Mouse (Mus musculus): Measurements from ENCODE around the gene Cyp2j6.
"Not testable (repeated sequence)": the region's sequence is repeated elsewhere in the genome, so short reads cannot be mapped to it uniquely, and the experiment has no call there.

Cyp2j6 gene

GRCm38 (mm10) chr4:96553133-96553819 is at the start of gene Cyp2j6:
Gene Cyp2j6 (minus strand): TSS chr4:96553661.
- DNase-seq (ENCODE audit: low spot score in 2 of 2) = peak; percentile 20 to 28

- DNase-seq (ENCODE audit: low spot score in 2 of 2) = peak in 1 of 2 experiments; percentile 53
Measured at GRCm38 (mm10) chr4:96591791-96592150, 38.3 kb upstream of the Cyp2j6 start.

- peak; percentile 22 to 54 for DNase-seq (ENCODE audit: low spot score in 2 of 2)
Measured at GRCm38 (mm10) chr4:96590911-96591790, 37.7 kb upstream of the Cyp2j6 start, which contains the start of gene Cyp2j9. Gene Cyp2j9 (minus strand): TSS chr4:96591578.

GRCm38 (mm10) chr4:96581425-96582088 is 28.1 kb upstream of the Cyp2j6 start:
- no peak for DNase-seq (ENCODE audit: low spot score in 2 of 2)

DNA sequence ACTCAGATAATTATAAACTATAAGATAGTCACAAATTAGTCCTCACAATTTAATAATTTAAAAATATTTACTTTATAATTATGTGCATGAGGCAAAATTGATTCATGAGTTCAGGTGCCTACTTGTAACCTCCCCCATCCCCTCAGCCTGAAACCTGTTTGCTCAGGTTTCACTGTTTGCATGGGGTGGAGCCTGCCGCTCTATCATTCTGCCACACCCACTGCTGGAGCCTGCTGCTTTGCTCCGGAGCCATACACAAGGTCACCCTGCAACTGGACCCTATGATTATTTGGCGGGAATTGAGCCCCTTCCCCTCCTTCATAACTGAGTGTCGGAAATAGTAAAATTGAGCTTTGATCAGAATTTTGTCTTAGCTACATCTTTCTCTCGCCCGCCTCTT is 26.9 kb upstream of the Cyp2j6 start:
- not testable (repeated sequence) for DNase-seq (ENCODE audit: low spot score in 2 of 2)

DNA sequence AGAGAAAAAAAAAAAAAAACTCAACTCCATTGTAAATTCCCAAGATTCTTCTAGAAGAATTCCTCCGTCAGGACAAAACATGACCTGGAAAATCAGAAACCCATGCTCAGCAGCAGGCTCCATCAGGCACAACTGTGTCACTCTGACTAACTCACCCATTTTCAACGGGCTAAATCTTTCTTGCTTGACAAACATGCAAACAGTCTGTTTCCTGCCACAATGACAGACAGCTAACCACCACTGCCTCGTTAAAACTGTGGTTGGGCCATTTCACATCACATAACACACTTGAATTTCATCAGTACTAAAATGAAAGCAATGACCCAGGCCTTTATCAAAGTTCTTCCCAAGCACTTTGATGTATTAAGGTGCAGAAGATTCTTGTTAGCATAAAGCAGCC is 16.0 kb upstream of the Cyp2j6 start:
- DNase-seq (ENCODE audit: low spot score in 2 of 2) = no peak

- DNase-seq (ENCODE audit: low spot score in 2 of 2) = no peak
Measured at GRCm38 (mm10) chr4:96567988-96568387, 14.5 kb upstream of the Cyp2j6 start.

GRCm38 (mm10) chr4:96565808-96566207 is 12.3 kb upstream of the Cyp2j6 start:
- no peak for DNase-seq (ENCODE audit: low spot score in 2 of 2)

- no peak for DNase-seq (ENCODE audit: low spot score in 2 of 2)
Measured at GRCm38 (mm10) chr4:96560464-96560863, 7.0 kb upstream of the Cyp2j6 start.

DNA sequence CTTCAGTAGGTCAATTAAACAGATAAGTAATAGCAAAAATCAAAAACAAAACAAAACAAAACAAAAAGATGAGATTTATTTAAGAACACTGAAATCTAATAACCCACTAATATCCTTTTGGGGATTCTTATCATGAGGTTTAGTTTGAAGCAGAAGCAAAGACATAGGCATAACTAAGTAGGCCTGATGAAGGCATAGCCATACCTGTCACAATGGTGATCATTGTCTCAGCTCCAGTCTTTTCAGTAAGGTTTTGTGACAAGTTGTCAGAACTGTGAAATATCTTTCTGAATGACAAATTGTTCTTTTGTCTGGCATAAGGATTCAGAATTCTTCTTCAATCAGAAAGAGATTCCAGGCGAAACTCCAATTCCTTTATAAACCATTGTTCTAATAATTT is 6.3 kb upstream of the Cyp2j6 start:
- no peak for DNase-seq (ENCODE audit: low spot score in 2 of 2)

DNA sequence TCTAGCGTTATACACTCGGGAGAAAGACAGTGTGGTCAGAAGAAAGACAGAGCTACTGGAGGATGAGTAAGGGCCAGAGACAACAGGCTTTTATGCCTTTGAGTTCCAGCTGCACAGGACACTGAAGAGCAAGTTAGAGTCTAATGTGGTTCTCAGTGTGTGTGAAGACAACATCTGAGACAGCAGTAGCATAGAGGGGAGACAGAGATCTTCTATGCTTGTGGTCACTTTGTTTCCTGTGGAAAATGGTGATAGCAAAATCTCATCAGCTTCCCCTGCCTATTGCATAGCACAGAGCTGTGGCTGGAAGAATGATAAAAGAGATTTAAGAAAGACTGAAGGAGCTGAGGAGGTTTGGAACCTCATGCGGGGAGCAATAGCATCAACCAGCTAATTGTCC is 1.8 kb downstream of the Cyp2j6 start:
- DNase-seq (ENCODE audit: low spot score in 2 of 2) = no peak

DNA sequence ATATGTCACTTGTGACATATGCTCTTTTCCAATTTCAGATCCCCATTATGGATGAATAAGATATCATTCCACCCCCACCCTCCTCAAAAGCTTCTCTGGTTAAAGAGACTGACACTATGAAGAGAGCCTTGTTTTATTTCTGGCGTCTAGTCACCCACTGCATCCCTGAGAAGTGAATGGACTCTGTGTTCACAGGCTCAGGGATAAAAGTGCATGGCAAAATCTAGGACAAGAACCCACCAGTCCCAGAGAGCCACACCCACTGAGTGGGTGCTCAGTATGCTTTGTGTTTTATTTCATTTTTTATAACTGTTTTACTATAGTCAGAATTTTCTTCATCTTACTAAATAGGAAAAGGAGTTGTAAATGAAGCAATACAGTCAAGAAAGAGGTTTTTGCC is 7.5 kb downstream of the Cyp2j6 start:
- DNase-seq (ENCODE audit: low spot score in 2 of 2) = peak in 1 of 2 experiments; percentile 6

GRCm38 (mm10) chr4:96525772-96526171 is 27.7 kb downstream of the Cyp2j6 start:
- no peak for DNase-seq (ENCODE audit: low spot score in 2 of 2)

DNA sequence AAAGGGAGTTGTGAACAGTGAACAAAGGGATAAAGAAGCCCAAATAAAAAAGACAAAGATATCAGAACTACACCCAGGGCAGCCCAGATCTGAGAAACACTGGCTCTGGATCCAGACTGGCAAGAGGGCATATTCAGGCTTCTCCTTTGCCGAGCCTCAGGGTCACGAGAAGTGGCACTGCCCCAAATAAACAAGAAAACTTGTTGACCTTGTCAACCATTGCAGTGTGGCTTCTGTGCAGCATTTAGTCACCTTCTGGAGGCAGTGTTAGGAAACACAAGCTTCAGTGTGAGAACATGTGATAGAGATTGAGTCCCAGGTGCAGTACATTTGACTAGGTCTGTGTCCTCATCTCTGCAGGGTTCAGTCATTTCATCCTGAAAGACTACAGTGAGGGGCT is 31.2 kb downstream of the Cyp2j6 start:
- DNase-seq (ENCODE audit: low spot score in 2 of 2) = no peak

GRCm38 (mm10) chr4:96510083-96510482 is 43.4 kb downstream of the Cyp2j6 start:
- no peak for DNase-seq (ENCODE audit: low spot score in 2 of 2)

DNA sequence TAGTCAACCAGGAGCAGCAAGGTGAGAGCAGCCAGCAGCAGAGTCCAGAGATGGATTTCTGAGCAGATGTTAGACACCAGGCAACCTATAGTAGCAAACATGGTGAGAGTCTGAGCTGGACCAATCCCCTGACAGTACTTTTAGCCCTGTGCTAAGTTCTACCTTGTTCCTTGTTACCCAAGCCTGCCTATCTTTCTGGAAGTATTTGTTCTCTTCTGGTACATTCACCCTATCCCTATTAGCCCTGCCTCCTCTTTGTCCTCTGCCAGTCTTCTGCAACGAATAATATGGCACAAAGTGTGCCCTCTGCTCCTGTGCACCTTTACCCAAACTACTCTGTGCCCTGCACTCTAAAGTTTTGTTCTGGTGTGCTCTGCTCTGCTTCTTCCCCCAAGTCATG is 46.2 kb downstream of the Cyp2j6 start, which contains the start of gene Cyp2j8:
Cyp2j8 (minus strand) TSS at position 101 of the 400 bp plus-strand sequence.
- DNase-seq (ENCODE audit: low spot score in 2 of 2) = no peak
